Mouse (Mus musculus) limb, embryonic 11.5 days (tissue): ENCODE measurements around the gene Cdc20. TPM values are rescaled to one million over a fixed set of nuclear protein-coding genes. Genes with fewer than 3 reads are reported as not detected.

ENCODE experiments used
- ATAC-seq: fragments of 200-750 bp; cut with Nextera tagmentation; 2 replicates; pipeline ENCODE4 v1.8.0; 2017; ENCODE audit warnings: low read depth; ENCODE audit not compliant: insufficient number of reproducible peaks, low FRiP score, low TSS enrichment
- DNase-seq: peaks from one replicate; pipeline ENCODE4 v3.0.0-alpha.2; 2015; ENCODE audit warnings: low spot score
- H3K27ac ChIP-seq: fragments of 300-500 bp; sonication (generic); replicated peaks from 2 replicates; pipeline ENCODE4 v1.5.1; 2014; ENCODE audit warnings: low read depth, mild to moderate bottlenecking, low read length
- H3K27me3 ChIP-seq: fragments of 300-500 bp; sonication (generic); 2 replicates; pipeline ENCODE4 v1.6.1; 2014; ENCODE audit warnings: mild to moderate bottlenecking, low read length, mixed read lengths; ENCODE audit not compliant: control insufficient read depth, insufficient read depth
- H3K36me3 ChIP-seq: fragments of 300-500 bp; sonication (generic); 2 replicates; pipeline ENCODE4 v1.6.1; 2014; ENCODE audit warnings: mild to moderate bottlenecking, low read length, moderate library complexity, mixed read lengths; ENCODE audit not compliant: control insufficient read depth, insufficient read depth
- H3K4me1 ChIP-seq: fragments of 300-500 bp; sonication (generic); 2 replicates; pipeline ENCODE4 v1.6.1; 2014; ENCODE audit warnings: low read length, mixed read lengths; ENCODE audit not compliant: control insufficient read depth, insufficient read depth
- H3K4me2 ChIP-seq: fragments of 300-500 bp; sonication (generic); 2 replicates; pipeline ENCODE4 v1.6.1; 2014; ENCODE audit warnings: low read depth, mild to moderate bottlenecking, moderate library complexity; ENCODE audit not compliant: severe bottlenecking
- H3K4me3 ChIP-seq: fragments of 300-500 bp; sonication (generic); 2 replicates; pipeline ENCODE4 v1.5.1; 2014; ENCODE audit warnings: low read depth, low read length
- H3K9ac ChIP-seq: fragments of 300-500 bp; sonication (generic); 2 replicates; pipeline ENCODE4 v1.6.1; 2014; ENCODE audit warnings: mild to moderate bottlenecking, low read length
- H3K9me3 ChIP-seq: fragments of 300-500 bp; sonication (generic); 2 replicates; pipeline ENCODE4 v1.6.1; 2016; ENCODE audit warnings: low read length; ENCODE audit not compliant: control insufficient read depth
- WGBS: fragments of 180-500 bp; shearing (Covaris S2); extraction: QIAGEN DNeasy Blood & Tissue Kit; methylation state at CpG from one replicate; pipeline ENCODE4 v1.1.7; 2014; 5-methylcytosine and 5-hydroxymethylcytosine counted together
- polyA plus RNA-seq: library from polyadenylated mRNA; unstranded; fragments of >200 nt; fragmentation: Nextera tagmentation; extraction: Ambion mirVana; gene quantifications from 2 replicates; pipeline ENCODE4 v1.2.1, GENCODE M21; 2014

Gene Cdc20
- polyA plus RNA-seq, 1 experiment from 2014 or later: 355 TPM

- Histone ChIP-seq H3K4me2 (no peak overlapping the region), H3K9ac (no peak overlapping the region), H3K27me3 (no peaks in the 10 kb centered on the region), H3K9me3 (no peaks in the 10 kb centered on the region), H3K36me3 (peaks cover 19% of the 10 kb centered on the region), H3K4me3 (no peak overlapping the region), H3K27ac (no peak overlapping the region), H3K4me1 (peaks cover 5% of the 10 kb centered on the region; the same call in 1 of the 2 replicates)
- no peak for DNase-seq
- ATAC-seq: no peak
- 93% methylated on average over 5 of the region's 5 CpGs for whole genome bisulfite sequencing
Measured at GRCm38 (mm10) chr4:118413553-118413952, 23.6 kb downstream of the Cdc20 start.

GRCm38 (mm10) chr4:118410871-118411270, 26.3 kb downstream of the Cdc20 start:
- H3K27me3 ChIP-seq: no peaks in the 10 kb centered on the region
- H3K9ac ChIP-seq: no peak overlapping the region
- no peak overlapping the region for H3K4me3 ChIP-seq
- 90% methylated on average over 5 of the region's 5 CpGs for WGBS
- no peak for DNase-seq
- H3K4me2 ChIP-seq: no peak overlapping the region
- H3K4me1 ChIP-seq: peaks cover 5% of the 10 kb centered on the region; the same call in 1 of the 2 replicates
- ATAC-seq: no peak
- peaks cover 15% of the 10 kb centered on the region for H3K36me3 ChIP-seq
- H3K27ac ChIP-seq: no peak overlapping the region
- no peaks in the 10 kb centered on the region for H3K9me3 ChIP-seq

GRCm38 (mm10) chr4:118409142-118409900, 27.8 kb downstream of the Cdc20 start, which contains the start of the genes Szt2 and Med8:
Gene Szt2, minus strand, starts transcription at chr4:118409273.
Gene Med8, plus strand, starts transcription at chr4:118409337.
- peaks cover 5% of the 10 kb centered on the region; the same call in 1 of the 2 replicates for H3K4me1 ChIP-seq
- ATAC-seq (peak; percentile 91), DNase-seq (peak; percentile 91)
- H3K4me3 ChIP-seq: peak within 1 kb of the TSS; percentile 81
- peaks cover 12% of the 10 kb centered on the region for H3K36me3 ChIP-seq
- WGBS: under 1% methylated on average over 53 of the region's 53 CpGs
- peak within 1 kb of the TSS; percentile 89 for H3K9ac ChIP-seq
- peak within 1 kb of the TSS; percentile 84 for H3K4me2 ChIP-seq
- H3K27ac ChIP-seq: peak within 1 kb of the TSS; percentile 43; the same call in 1 of the 2 replicates
- H3K9me3 ChIP-seq: no peaks in the 10 kb centered on the region
- H3K27me3 ChIP-seq: no peaks in the 10 kb centered on the region

GRCm38 (mm10) chr4:118402701-118403100, 34.5 kb downstream of the Cdc20 start:
- Histone ChIP-seq H3K4me2 (no peak overlapping the region), H3K9me3 (no peaks in the 10 kb centered on the region), H3K27ac (no peak overlapping the region), H3K4me3 (no peak overlapping the region), H3K36me3 (peaks cover 18% of the 10 kb centered on the region), H3K27me3 (no peaks in the 10 kb centered on the region), H3K4me1 (no peaks in the 10 kb centered on the region), H3K9ac (no peak overlapping the region)
- WGBS: 93% methylated on average over 12 of the region's 12 CpGs
- ATAC-seq: no peak
- no peak for DNase-seq

GRCm38 (mm10) chr4:118401918-118402317, 35.2 kb downstream of the Cdc20 start:
- Histone ChIP-seq H3K27ac (no peak overlapping the region), H3K9me3 (no peaks in the 10 kb centered on the region), H3K9ac (no peak overlapping the region), H3K36me3 (peaks cover 23% of the 10 kb centered on the region), H3K4me1 (no peaks in the 10 kb centered on the region), H3K27me3 (no peaks in the 10 kb centered on the region), H3K4me3 (no peak overlapping the region), H3K4me2 (no peak overlapping the region)
- no peak for ATAC-seq
- WGBS: 94% methylated on average over 5 of the region's 5 CpGs
- DNase-seq: no peak

GRCm38 (mm10) chr4:118401421-118401820, 35.7 kb downstream of the Cdc20 start:
- H3K27ac ChIP-seq: no peak overlapping the region
- DNase-seq: no peak
- no peak for ATAC-seq
- no peaks in the 10 kb centered on the region for H3K4me1 ChIP-seq
- H3K36me3 ChIP-seq: peaks cover 23% of the 10 kb centered on the region
- WGBS: 88% methylated on average over 3 of the region's 3 CpGs
- no peak overlapping the region for H3K4me2 ChIP-seq
- H3K27me3 ChIP-seq: no peaks in the 10 kb centered on the region
- no peak overlapping the region for H3K4me3 ChIP-seq
- H3K9me3 ChIP-seq: no peaks in the 10 kb centered on the region
- H3K9ac ChIP-seq: no peak overlapping the region

GRCm38 (mm10) chr4:118398400-118398799, 38.8 kb downstream of the Cdc20 start:
- DNase-seq (no peak), ATAC-seq (no peak)
- no peaks in the 10 kb centered on the region for H3K4me1 ChIP-seq
- H3K4me2 ChIP-seq: no peak overlapping the region
- no peak overlapping the region for H3K9ac ChIP-seq
- no peak overlapping the region for H3K4me3 ChIP-seq
- no peaks in the 10 kb centered on the region for H3K9me3 ChIP-seq
- H3K36me3 ChIP-seq: peaks cover 27% of the 10 kb centered on the region
- no peaks in the 10 kb centered on the region for H3K27me3 ChIP-seq
- no peak overlapping the region for H3K27ac ChIP-seq
- WGBS: 90% methylated on average over 6 of the region's 6 CpGs

GRCm38 (mm10) chr4:118396433-118396832, 40.7 kb downstream of the Cdc20 start:
- Histone ChIP-seq H3K4me2 (no peak overlapping the region), H3K27me3 (no peaks in the 10 kb centered on the region), H3K4me1 (no peaks in the 10 kb centered on the region), H3K9ac (no peak overlapping the region), H3K27ac (no peak overlapping the region), H3K4me3 (no peak overlapping the region), H3K36me3 (peaks cover 39% of the 10 kb centered on the region), H3K9me3 (no peaks in the 10 kb centered on the region)
- ATAC-seq: no peak
- no peak for DNase-seq
- WGBS: 82% methylated on average over 3 of the region's 3 CpGs
